Mouse (Mus musculus): ENCODE results near the gene Art3.

- TF ChIP-seq GATA1 (IDR thresholded peaks at IDR 0.05; ENCODE audit: borderline replicate concordance, low read length) (no peak), FLI1 (IDR thresholded peaks at IDR 0.05; ENCODE audit: low read length) (no peak)
These were observed 55.8 kb downstream of the Art3 start for GRCm38 (mm10) chr5:92387433-92387832.
